8 mouse cellular contexts compared by ENCODE assay signal in the genomic region with DNA sequence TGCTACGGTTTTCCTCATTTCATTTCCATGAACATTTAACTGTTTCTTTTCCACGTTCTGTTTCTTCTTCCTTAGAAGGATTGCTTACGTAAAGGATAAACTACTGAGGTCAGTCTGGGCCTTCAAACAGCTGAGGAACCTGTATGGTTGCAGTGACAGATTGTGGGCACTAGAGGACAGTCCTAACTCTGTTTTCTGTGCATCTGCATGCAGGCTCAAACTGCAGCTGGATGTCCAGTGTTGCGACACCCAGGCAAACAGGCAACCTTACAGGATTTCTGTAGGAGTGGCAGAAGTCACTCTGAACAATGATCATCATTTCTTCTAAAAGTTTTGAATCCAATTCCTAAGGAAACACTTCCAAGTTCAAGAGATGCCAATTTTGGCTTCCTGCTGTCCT. TPM values are rescaled to one million over a fixed set of nuclear protein-coding genes. Genes with fewer than 3 reads are reported as not detected.
DNase-seq lines count a peak whose midpoint lies in the region; ATAC-seq and TF ChIP-seq lines count a peak whose summit lies in the region.

No protein-coding gene starts in this region.

- TF ChIP-seq CTCF in bone marrow, adult 2 months (IDR thresholded peaks at IDR 0.05; ENCODE audit: control insufficient read depth, insufficient read depth, low read length): peak; percentile 44

- H3K4me3 ChIP-seq in hindbrain, embryonic 14.5 days (replicated peaks; ENCODE audit: low read length): no peak overlapping the region
- no peak overlapping the region for H3K4me3 ChIP-seq in hindbrain, embryonic 16.5 days (ENCODE audit: low read length)
- H3K4me3 ChIP-seq in bone marrow, adult 2 months (replicated peaks; ENCODE audit: control insufficient read depth, low read depth, low read length): no peak overlapping the region
- H3K4me3 ChIP-seq in liver, embryonic 16.5 days (ENCODE audit: low read depth, low read length): no peak overlapping the region

- no peak overlapping the region for H3K4me2 ChIP-seq in hindbrain, embryonic 14.5 days (replicated peaks)
- H3K4me2 ChIP-seq in hindbrain, embryonic 16.5 days (ENCODE audit: low read length): no peak overlapping the region
- no peak overlapping the region for H3K4me2 ChIP-seq in liver, embryonic 16.5 days (ENCODE audit: low read depth, low read length)

- H3K27me3 ChIP-seq in hindbrain, embryonic 14.5 days (ENCODE audit: control insufficient read depth, insufficient read depth, low read length): no peaks in the 10 kb centered on the region
- no peaks in the 10 kb centered on the region for H3K27me3 ChIP-seq in hindbrain, embryonic 16.5 days (replicated peaks; ENCODE audit: control insufficient read depth, insufficient read depth, low read length)
- H3K27me3 ChIP-seq in liver, embryonic 16.5 days (ENCODE audit: control insufficient read depth, insufficient read depth, low read depth, low read length): no peaks in the 10 kb centered on the region

- peak; percentile 40 for DNase-seq in hindbrain, embryonic 14.5 days (ENCODE audit: low spot score)
- DNase-seq in ovary, postnatal 10 days (ENCODE audit: low spot score): no peak
- DNase-seq in left cerebral cortex, adult 11 months (ENCODE audit: low spot score): no peak
- no peak for DNase-seq in thymus, postnatal 10 days (ENCODE audit: low spot score in 2 of 2)

- H3K4me1 ChIP-seq in hindbrain, embryonic 14.5 days (replicated peaks; ENCODE audit: control insufficient read depth, insufficient read depth, low read length): no peaks in the 10 kb centered on the region
- no peaks in the 10 kb centered on the region for H3K4me1 ChIP-seq in hindbrain, embryonic 16.5 days (ENCODE audit: control insufficient read depth, insufficient read depth, low read depth, low read length)
- no peaks in the 10 kb centered on the region for H3K4me1 ChIP-seq in bone marrow, adult 2 months (ENCODE audit: control insufficient read depth, insufficient read depth, low read length)
- no peaks in the 10 kb centered on the region for H3K4me1 ChIP-seq in liver, embryonic 16.5 days (ENCODE audit: control insufficient read depth, low read depth, low read length)

- ATAC-seq in hindbrain, embryonic 14.5 days (ENCODE audit: low FRiP score): no peak
- no peak for ATAC-seq in hindbrain, embryonic 16.5 days
- ATAC-seq in CD4-positive, CD25-positive, alpha-beta regulatory T cell, adult 4 months: peak; percentile 48
- ATAC-seq in liver, embryonic 16.5 days (ENCODE audit: low read depth): 0 out of 2 replicates have a peak, but pooled peaks have one; percentile 46

- TF ChIP-seq POLR2A in bone marrow, adult 2 months (IDR thresholded peaks at IDR 0.05; ENCODE audit: borderline replicate concordance, control insufficient read depth, low read depth, low read length): no peak

- H3K36me3 ChIP-seq in hindbrain, embryonic 14.5 days (replicated peaks; ENCODE audit: control insufficient read depth, insufficient read depth): no peaks in the 10 kb centered on the region; the same call in 1 of the 2 replicates
- 0 out of 2 replicates have a peak, but pooled peaks cover 2% of the 10 kb centered on the region for H3K36me3 ChIP-seq in hindbrain, embryonic 16.5 days (ENCODE audit: control insufficient read depth, insufficient read depth, low read length)
- no peaks in the 10 kb centered on the region for H3K36me3 ChIP-seq in liver, embryonic 16.5 days (ENCODE audit: control insufficient read depth, insufficient read depth)

- no peaks in the 10 kb centered on the region for H3K9me3 ChIP-seq in hindbrain, embryonic 14.5 days (ENCODE audit: control insufficient read depth, low read length)
- no peaks in the 10 kb centered on the region for H3K9me3 ChIP-seq in hindbrain, embryonic 16.5 days (ENCODE audit: control insufficient read depth, low read length)
- H3K9me3 ChIP-seq in liver, embryonic 16.5 days (replicated peaks; ENCODE audit: control insufficient read depth, low read length): no peaks in the 10 kb centered on the region

- no peak overlapping the region for H3K27ac ChIP-seq in hindbrain, embryonic 14.5 days
- H3K27ac ChIP-seq in hindbrain, embryonic 16.5 days (ENCODE audit: low read depth, low read length): no peak overlapping the region
- no peak overlapping the region for H3K27ac ChIP-seq in bone marrow, adult 2 months (ENCODE audit: control insufficient read depth, insufficient read depth, low read depth, low read length, poor library complexity)
- no peak overlapping the region for H3K27ac ChIP-seq in liver, embryonic 16.5 days (ENCODE audit: low read length)

- 72% methylated on average over 4 of the region's 4 CpGs for WGBS in hindbrain, embryonic 14.5 days
- WGBS in hindbrain, embryonic 16.5 days: 68% methylated on average over 4 of the region's 4 CpGs
- WGBS in bone marrow, adult 2 months: 58% methylated on average over 4 of the region's 4 CpGs
- WGBS in liver, embryonic 16.5 days (ENCODE audit: insufficient replicate concordance): 53% methylated on average over 4 of the region's 4 CpGs

- H3K9ac ChIP-seq in hindbrain, embryonic 14.5 days: no peak overlapping the region
- no peak overlapping the region for H3K9ac ChIP-seq in hindbrain, embryonic 16.5 days (ENCODE audit: low read depth, low read length)
- H3K9ac ChIP-seq in liver, embryonic 16.5 days (ENCODE audit: low read depth, low read length): no peak overlapping the region

RNA-seq across cellular contexts. Expression of a gene that starts 5.3 kb away (rescaled TPM):
- 24.2 and 27.1 TPM in 2 replicates for polyA plus RNA-seq in hindbrain, embryonic 14.5 days (2014; fragmentation: Nextera tagmentation; extraction: Ambion mirVana)
- polyA plus RNA-seq in hindbrain, embryonic 16.5 days (2015; fragmentation: Nextera tagmentation; extraction: Ambion mirVana): 20.5 and 22.3 TPM in 2 replicates
- 100 to 1,000 TPM in 1 of 2 experiments, 10 to 100 TPM in 1; 87.8 to 108 TPM for polyA plus RNA-seq in CD4-positive, CD25-positive, alpha-beta regulatory T cell, adult 4 months (2017; shearing (Covaris generic))
- polyA plus RNA-seq in bone marrow, adult 2 months (2011; ENCODE audit: insufficient read depth, insufficient read length, low replicate concordance, missing spikeins): 7.5 and 13.9 TPM in 2 replicates
- 3.9 and 4.4 TPM in 2 replicates for polyA plus RNA-seq in liver, embryonic 16.5 days (2015; fragmentation: Nextera tagmentation; extraction: Ambion mirVana)

RNA-seq across cellular contexts. Expression of a gene that starts 27.2 kb away (rescaled TPM):
- polyA plus RNA-seq in hindbrain, embryonic 14.5 days (2014; fragmentation: Nextera tagmentation; extraction: Ambion mirVana): 13.9 and 15.6 TPM in 2 replicates
- 10.4 and 14.2 TPM in 2 replicates for polyA plus RNA-seq in hindbrain, embryonic 16.5 days (2015; fragmentation: Nextera tagmentation; extraction: Ambion mirVana)
- under 1 TPM in 1 of 2 experiments, not detected in 1; 0.11 TPM for polyA plus RNA-seq in CD4-positive, CD25-positive, alpha-beta regulatory T cell, adult 4 months (2017; shearing (Covaris generic))
- polyA plus RNA-seq in bone marrow, adult 2 months (2011; ENCODE audit: insufficient read depth, insufficient read length, low replicate concordance, missing spikeins): 2.8 and 4.6 TPM in 2 replicates
- 2.7 and 2.9 TPM in 2 replicates for polyA plus RNA-seq in liver, embryonic 16.5 days (2015; fragmentation: Nextera tagmentation; extraction: Ambion mirVana)

Comparison
In these comparisons a context has a peak if more than half of its experiments do, and no peak if none do; other contexts are left out.
1. ATAC-seq: peak in CD4-positive, CD25-positive, alpha-beta regulatory T cell, adult 4 months (single experiment) and liver, embryonic 16.5 days (single experiment); none in hindbrain, embryonic 14.5 days (single experiment) and hindbrain, embryonic 16.5 days (single experiment).